Mouse (Mus musculus) 3134 (cell line): ENCODE data around the gene Rab3ip.

ENCODE experiments used
- DNase-seq: peaks from one replicate; pipeline ENCODE4 v3.0.0-alpha.2; 2011; ENCODE audit warnings: low spot score; ENCODE audit not compliant: insufficient read length; ENCODE audit errors: extremely low read depth

The Rab3ip gene

GRCm38 (mm10) chr10:116950009-116950769 is at the start of gene Rab3ip:
Rab3ip (minus strand) TSS chr10:116950769.
- peak; percentile 83 for DNase-seq

DNA sequence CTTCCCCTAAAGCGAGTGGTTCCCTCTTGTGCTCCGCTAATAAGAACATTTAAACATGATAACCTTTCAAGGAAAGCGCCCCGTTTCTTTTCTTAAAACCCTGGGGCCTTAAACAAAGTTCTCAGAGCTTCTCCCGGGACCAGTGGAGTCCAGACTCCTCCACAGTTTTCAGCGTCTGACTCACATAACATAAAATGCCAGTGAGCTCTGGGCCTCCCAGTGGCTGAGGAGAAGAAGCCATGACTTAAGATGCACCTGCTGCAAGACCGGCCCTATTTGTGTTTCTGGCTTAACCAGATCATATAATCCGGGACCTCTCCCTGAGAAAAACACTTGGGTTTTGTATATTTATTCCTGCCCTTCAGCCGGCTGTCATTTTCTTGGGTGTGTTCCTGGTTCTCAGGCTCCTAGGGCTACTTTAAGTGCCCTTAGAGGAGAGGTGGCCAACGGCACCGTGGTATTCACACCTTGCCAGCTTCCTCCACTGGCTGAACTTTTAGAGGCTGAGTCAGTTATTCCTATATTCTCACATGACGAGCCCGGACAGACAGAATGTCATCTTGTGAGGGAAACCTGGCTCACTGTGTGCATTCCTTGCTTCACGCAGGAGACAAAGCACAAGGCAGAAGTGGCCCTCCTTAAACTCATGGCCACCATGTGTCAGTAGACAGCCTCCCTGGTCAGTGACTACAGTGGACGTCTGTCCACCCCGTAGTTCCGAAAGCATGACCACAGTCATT is 48.3 kb upstream of the Rab3ip start:
- DNase-seq, result peak; percentile 39

DNA sequence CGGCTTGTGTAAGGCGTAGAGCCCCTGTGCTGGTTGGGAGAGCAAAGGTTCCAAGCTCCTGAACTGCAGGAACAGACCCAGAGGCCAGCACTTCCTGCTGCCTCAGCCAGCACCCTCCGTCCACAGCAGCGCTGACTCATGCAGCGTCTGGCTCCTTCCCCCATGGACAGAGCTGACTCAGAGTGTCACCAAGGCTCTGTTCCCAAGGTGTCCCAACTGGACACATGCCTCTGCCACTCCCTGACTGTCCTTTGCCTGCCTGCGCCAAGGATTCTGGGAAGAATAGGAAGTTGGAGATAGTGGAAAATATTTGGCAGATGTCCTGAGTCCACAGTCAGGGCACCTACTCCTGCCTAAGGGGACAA is 45.6 kb upstream of the Rab3ip start:
- DNase-seq, result peak; percentile 91

DNA sequence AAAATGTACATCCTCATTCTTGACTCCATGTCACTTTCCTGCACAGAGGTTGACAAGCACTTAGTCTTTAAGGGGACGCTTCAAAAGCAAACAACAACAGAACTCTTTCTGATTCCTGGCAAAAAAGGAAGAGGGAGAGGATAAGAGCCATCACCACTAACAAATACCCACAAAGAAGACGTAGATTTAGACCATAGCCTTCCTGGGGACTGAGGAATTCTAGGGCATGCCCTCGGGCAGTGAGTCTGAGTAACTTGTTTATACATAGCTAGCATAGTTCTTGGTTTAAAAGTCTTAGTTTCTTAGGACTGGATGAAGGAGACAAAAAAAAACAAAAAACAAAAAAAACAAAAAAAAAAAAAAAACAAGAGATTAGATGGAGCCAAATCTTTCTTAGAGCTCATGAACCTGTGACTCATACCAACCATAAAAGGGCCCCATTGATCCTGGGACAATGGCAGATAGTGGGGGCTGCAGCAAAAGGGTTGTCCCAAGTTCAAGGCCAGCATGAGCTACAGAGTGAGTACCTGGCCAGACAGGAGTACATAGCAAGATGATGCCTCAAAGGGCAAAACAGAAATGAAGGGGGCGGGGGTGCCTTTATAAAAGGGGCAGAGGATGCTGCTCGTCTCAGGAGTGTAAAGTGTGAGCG is 45.1 kb upstream of the Rab3ip start:
- DNase-seq, result peak; percentile 51

- no peak for DNase-seq
These were observed 44.6 kb upstream of the Rab3ip start for GRCm38 (mm10) chr10:116995162-116995561.

GRCm38 (mm10) chr10:116993971-116994370 is 43.4 kb upstream of the Rab3ip start:
- DNase-seq, result no peak

- no peak for DNase-seq
These were observed 35.9 kb upstream of the Rab3ip start, which contains the start of gene Best3 for GRCm38 (mm10) chr10:116986264-116987082. Best3 (plus strand) TSS chr10:116986314.

DNA sequence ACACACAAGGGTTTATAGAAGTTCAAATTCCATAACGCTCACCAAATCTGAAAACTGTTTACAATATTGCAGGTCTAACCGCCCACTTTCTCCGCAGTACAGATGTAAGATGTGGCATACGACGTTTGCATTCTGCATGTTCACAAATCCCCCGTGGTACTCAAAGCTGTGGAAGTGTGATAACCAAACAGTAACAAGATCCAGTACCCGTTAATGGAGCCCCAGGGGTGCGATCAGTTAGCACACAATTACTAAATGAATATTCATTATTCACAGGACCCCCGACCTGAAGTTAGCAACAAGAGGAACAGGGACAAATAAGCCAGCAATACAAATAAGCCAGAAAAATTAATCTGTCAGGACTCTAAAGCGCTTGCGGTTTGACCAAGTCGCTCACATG is 34.3 kb upstream of the Rab3ip start:
- DNase-seq, result no peak

DNA sequence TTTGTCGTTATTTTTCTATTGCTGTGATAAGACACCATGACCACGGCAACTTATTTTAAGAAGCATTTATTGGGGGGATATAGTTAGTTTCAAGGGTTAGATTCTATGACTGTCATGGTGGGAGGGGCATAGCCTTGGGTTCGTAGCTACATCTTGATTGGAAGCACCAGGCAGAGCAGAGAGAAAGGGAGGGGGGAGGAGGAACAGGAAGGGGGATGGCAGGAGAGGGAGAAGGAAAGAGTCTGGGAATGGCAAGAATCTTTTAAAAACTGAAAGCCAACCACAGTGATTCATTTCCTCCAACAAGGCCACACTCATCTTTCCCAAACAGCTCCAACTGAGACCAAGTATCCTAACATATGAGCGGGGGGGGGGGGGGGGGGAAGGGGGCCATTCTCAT is 32.0 kb upstream of the Rab3ip start:
- peak; percentile 80 for DNase-seq

- peak; percentile 29 for DNase-seq
These were observed 30.3 kb upstream of the Rab3ip start for GRCm38 (mm10) chr10:116980888-116981287.

GRCm38 (mm10) chr10:116980273-116980672 is 29.7 kb upstream of the Rab3ip start:
- no peak for DNase-seq

GRCm38 (mm10) chr10:116978841-116979240 is 28.3 kb upstream of the Rab3ip start:
- no peak for DNase-seq

- DNase-seq, result no peak
These were observed 27.3 kb upstream of the Rab3ip start for GRCm38 (mm10) chr10:116977858-116978257.

DNA sequence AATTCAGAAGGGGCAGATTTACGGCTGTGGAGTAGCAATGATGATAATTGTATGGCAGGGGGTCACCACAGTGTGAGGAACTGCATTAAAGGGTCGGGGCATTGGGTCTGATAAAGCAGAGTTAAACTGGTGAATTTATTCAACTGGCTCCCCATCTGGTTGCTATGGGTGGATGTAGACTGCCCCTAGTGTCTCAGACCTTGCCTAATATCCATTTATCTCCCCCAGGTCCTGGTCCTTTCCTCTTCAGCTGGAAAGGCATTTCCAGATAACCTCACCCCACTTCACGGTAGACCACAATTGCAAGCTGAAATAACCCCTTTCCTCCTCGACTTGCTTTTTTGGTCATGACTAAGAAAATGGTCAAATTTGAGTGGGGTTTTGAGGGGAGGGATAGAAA is 26.9 kb upstream of the Rab3ip start:
- DNase-seq, result no peak

- DNase-seq, result no peak
These were observed 21.9 kb upstream of the Rab3ip start, which contains the start of gene Gm10271 for GRCm38 (mm10) chr10:116972509-116972908. Gm10271 (minus strand) TSS chr10:116972609.

GRCm38 (mm10) chr10:116968741-116969140 is 18.2 kb upstream of the Rab3ip start:
- peak; percentile 35 for DNase-seq

DNA sequence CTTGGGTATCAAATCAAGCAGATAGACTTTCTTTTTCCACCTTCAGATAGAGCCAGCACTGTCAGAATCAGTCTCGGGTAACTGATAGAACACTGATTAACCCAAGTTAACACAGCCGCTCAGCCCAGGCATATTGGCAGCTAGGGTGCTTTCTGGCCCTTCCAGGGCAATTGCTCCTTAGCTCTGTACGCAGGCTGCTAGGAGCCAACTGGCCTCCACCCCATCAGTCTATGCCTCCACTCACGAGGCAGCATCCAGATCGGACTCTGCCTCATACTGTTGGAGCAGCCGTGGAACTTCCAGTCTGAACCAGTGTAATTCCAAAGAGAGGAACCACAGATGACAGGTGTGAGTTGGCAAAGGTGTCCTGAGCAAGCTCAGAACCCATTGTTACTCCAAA is 15.5 kb upstream of the Rab3ip start:
- DNase-seq, result no peak

DNA sequence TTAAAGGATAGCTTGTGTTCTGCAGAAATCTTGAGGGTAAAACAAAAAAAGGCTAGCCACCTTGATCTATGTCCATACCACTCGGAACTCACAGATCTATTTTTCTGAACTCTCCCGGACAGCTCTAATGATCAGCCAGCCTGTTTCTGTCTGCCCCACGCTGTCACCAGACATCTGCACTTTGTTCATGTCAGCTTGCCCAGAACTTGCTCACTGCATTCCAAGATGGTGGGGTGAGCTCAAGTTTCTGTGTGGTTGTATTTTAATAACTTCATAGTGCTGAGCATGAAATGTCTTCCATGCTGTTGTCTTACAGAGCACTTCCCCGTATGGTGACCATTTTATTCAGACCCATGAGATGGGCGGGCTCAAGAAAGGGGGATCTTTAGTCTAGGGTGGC is 14.7 kb upstream of the Rab3ip start:
- DNase-seq, result no peak

DNA sequence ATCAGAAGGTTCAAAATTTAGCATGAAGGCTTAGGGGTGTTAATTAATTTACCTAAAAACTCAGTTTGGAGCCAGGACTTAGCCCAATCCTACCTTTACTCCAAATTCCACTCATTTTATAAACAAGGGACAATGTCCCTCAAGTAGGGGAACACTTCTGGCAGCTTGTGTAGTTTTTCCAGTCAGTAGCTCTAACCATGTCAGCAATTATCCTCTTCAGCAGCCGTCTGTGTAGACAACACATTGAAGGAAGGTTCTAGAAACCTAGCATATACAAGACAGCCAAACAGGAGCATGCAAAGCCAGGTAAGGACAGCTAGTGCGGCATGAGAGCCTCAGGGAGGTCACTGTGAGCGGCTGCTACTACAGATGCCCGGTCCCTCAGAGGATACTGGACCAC is 14.0 kb upstream of the Rab3ip start:
- no peak for DNase-seq

DNA sequence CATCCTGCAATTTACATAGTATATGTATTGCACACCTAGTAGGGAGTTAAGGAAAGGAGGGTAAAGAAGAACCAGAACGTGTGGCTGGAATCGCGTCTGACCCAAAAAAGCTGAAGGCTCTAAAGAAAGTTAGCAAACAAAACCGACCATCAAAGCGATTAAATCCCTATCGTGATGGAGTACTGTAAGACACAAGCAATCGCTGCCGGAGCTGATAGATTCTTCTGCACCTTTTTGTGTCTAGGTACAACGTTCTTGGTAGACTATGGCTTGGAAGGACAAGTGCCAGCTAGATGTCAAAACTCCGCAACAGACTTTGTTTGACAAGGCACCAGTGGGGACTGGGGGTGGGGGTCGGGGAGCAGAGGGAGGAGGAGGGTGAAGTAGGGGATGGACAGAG is 13.5 kb upstream of the Rab3ip start:
- DNase-seq, result no peak

DNA sequence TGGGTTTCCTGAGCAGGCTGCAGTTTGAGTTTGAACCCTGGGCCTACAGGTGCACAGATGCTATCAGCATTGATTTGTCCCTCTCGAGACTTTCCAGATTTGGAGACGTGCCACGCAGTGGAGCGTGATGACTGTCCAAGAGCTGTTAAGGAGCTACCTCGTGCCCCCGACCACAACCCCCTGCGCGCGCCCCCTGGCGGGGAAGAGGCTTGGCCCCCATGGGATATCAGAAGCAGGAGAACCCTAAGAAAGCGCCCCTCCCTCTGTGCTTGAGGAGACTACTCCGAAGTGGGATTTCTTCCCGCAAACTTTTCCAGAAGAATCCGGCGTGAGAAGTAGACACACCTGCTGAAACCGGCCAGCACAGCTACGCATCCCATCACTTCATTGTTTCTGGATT is 12.2 kb upstream of the Rab3ip start:
- no peak for DNase-seq
